Mouse (Mus musculus) neural tube, embryonic 11.5 days (tissue): ENCODE results near the gene Exosc10. TPM values are rescaled to one million over a fixed set of nuclear protein-coding genes. Genes with fewer than 3 reads are reported as not detected.

Experiments used
- ATAC-seq: fragments of 200-750 bp; cut with Nextera tagmentation; 2 replicates; pipeline ENCODE4 v1.8.0; 2017; ENCODE audit warnings: moderate number of reproducible peaks, mild to moderate bottlenecking, moderate TSS enrichment, moderate library complexity; ENCODE audit not compliant: insufficient read depth, low FRiP score, low TSS enrichment
- DNase-seq: peaks from one replicate; pipeline ENCODE4 v3.0.0-alpha.2; 2015; ENCODE audit warnings: low spot score
- H3K27ac ChIP-seq: fragments of 300-500 bp; sonication (generic); 2 replicates; pipeline ENCODE4 v1.5.1; 2014; ENCODE audit warnings: low read depth, mild to moderate bottlenecking, low read length
- H3K27me3 ChIP-seq: fragments of 300-500 bp; sonication (generic); 2 replicates; pipeline ENCODE4 v1.6.1; 2014; ENCODE audit warnings: mild to moderate bottlenecking, low read length, mixed read lengths; ENCODE audit not compliant: control insufficient read depth, insufficient read depth
- H3K36me3 ChIP-seq: fragments of 300-500 bp; sonication (generic); 2 replicates; pipeline ENCODE4 v1.6.1; 2014; ENCODE audit warnings: mild to moderate bottlenecking, low read length, moderate library complexity, mixed read lengths; ENCODE audit not compliant: control insufficient read depth, insufficient read depth
- H3K4me1 ChIP-seq: fragments of 300-500 bp; sonication (generic); 2 replicates; pipeline ENCODE4 v1.6.1; 2014; ENCODE audit warnings: low read length, mixed read lengths; ENCODE audit not compliant: control insufficient read depth, insufficient read depth
- H3K4me2 ChIP-seq: fragments of 300-500 bp; sonication (generic); 2 replicates; pipeline ENCODE4 v1.6.1; 2014; ENCODE audit warnings: low read depth, mild to moderate bottlenecking, moderate library complexity
- H3K4me3 ChIP-seq: fragments of 300-500 bp; sonication (generic); 2 replicates; pipeline ENCODE4 v1.5.1; 2014; ENCODE audit warnings: low read depth, low read length
- H3K9ac ChIP-seq: fragments of 300-500 bp; sonication (generic); 2 replicates; pipeline ENCODE4 v1.6.1; 2014; ENCODE audit warnings: mild to moderate bottlenecking, low read length
- H3K9me3 ChIP-seq: fragments of 300-500 bp; sonication (generic); 2 replicates; pipeline ENCODE4 v1.6.1; 2016; ENCODE audit warnings: low read length; ENCODE audit not compliant: control insufficient read depth
- WGBS: fragments of 180-500 bp; shearing (Covaris S2); extraction: QIAGEN DNeasy Blood & Tissue Kit; methylation state at CpG from one replicate; pipeline ENCODE4 v1.1.7; 2014; 5-methylcytosine and 5-hydroxymethylcytosine counted together
- polyA plus RNA-seq: library from polyadenylated mRNA; unstranded; fragments of >200 nt; fragmentation: Nextera tagmentation; extraction: Ambion mirVana; gene quantifications from 2 replicates; pipeline ENCODE4 v1.2.1, GENCODE M21; 2014

Exosc10 gene
- polyA plus RNA-seq, result 102 and 108 TPM in 2 replicates

GRCm38 (mm10) chr4:148558297-148559000 lies at the start of gene Exosc10:
Gene Exosc10, plus strand, starts transcription at chr4:148558429.
- under 1% methylated on average over 63 of the region's 63 CpGs for WGBS
- peak; percentile 93 for DNase-seq
- H3K27ac ChIP-seq, result peak within 1 kb of the TSS; percentile 88
- H3K4me2 ChIP-seq, result peak within 1 kb of the TSS; percentile 65
- H3K9me3 ChIP-seq, result no peaks in the 10 kb centered on the region
- no peaks in the 10 kb centered on the region for H3K4me1 ChIP-seq
- H3K9ac ChIP-seq, result peak within 1 kb of the TSS; percentile 89
- H3K27me3 ChIP-seq, result no peaks in the 10 kb centered on the region
- peak; percentile 92 for ATAC-seq
- H3K36me3 ChIP-seq, result peaks cover 30% of the 10 kb centered on the region
- peak within 1 kb of the TSS; percentile 67 for H3K4me3 ChIP-seq

GRCm38 (mm10) chr4:148509450-148510084 lies 48.7 kb upstream of the Exosc10 start:
- H3K4me3 ChIP-seq, result no peak overlapping the region
- no peaks in the 10 kb centered on the region for H3K27me3 ChIP-seq
- H3K9ac ChIP-seq, result no peak overlapping the region
- no peak for ATAC-seq
- peak; percentile 6 for DNase-seq
- H3K4me1 ChIP-seq, result peaks cover 3% of the 10 kb centered on the region; the same call in 1 of the 2 replicates
- H3K27ac ChIP-seq, result no peak overlapping the region
- H3K4me2 ChIP-seq, result no peak overlapping the region
- H3K36me3 ChIP-seq, result peaks cover 9% of the 10 kb centered on the region
- H3K9me3 ChIP-seq, result no peaks in the 10 kb centered on the region
- 86% methylated on average over 8 of the region's 8 CpGs for WGBS

GRCm38 (mm10) chr4:148510691-148511090 lies 47.5 kb upstream of the Exosc10 start:
- H3K9ac ChIP-seq, result no peak overlapping the region
- DNase-seq (peak; percentile 9), ATAC-seq (no peak)
- no peaks in the 10 kb centered on the region for H3K4me1 ChIP-seq
- WGBS, result 79% methylated on average over 4 of the region's 4 CpGs
- H3K9me3 ChIP-seq, result no peaks in the 10 kb centered on the region
- no peak overlapping the region for H3K4me3 ChIP-seq
- no peak overlapping the region for H3K4me2 ChIP-seq
- no peak overlapping the region for H3K27ac ChIP-seq
- H3K36me3 ChIP-seq, result peaks cover 16% of the 10 kb centered on the region
- no peaks in the 10 kb centered on the region for H3K27me3 ChIP-seq

GRCm38 (mm10) chr4:148511334-148511733 lies 46.9 kb upstream of the Exosc10 start:
- no peak overlapping the region for H3K4me2 ChIP-seq
- H3K27me3 ChIP-seq, result no peaks in the 10 kb centered on the region
- H3K27ac ChIP-seq, result no peak overlapping the region
- H3K4me1 ChIP-seq, result no peaks in the 10 kb centered on the region
- no peaks in the 10 kb centered on the region for H3K9me3 ChIP-seq
- peaks cover 18% of the 10 kb centered on the region for H3K36me3 ChIP-seq
- DNase-seq, result peak; percentile 8
- H3K4me3 ChIP-seq, result no peak overlapping the region
- no peak for ATAC-seq
- 89% methylated on average over 4 of the region's 4 CpGs for WGBS
- no peak overlapping the region for H3K9ac ChIP-seq

GRCm38 (mm10) chr4:148513021-148513559 lies 45.1 kb upstream of the Exosc10 start:
- Histone ChIP-seq H3K4me1 (peaks cover under 1% of the 10 kb centered on the region; the same call in 1 of the 2 replicates), H3K9ac (no peak overlapping the region), H3K36me3 (peaks cover 20% of the 10 kb centered on the region), H3K4me2 (no peak overlapping the region), H3K27ac (0 out of 2 replicates have a peak overlapping the region, but pooled peaks have one; percentile 27), H3K4me3 (no peak overlapping the region), H3K27me3 (no peaks in the 10 kb centered on the region), H3K9me3 (no peaks in the 10 kb centered on the region)
- 0 out of 2 replicates have a peak, but pooled peaks have one; percentile 41 for ATAC-seq
- 53% methylated on average over 6 of the region's 6 CpGs for WGBS
- peak; percentile 9 for DNase-seq

GRCm38 (mm10) chr4:148515313-148515712 lies 42.9 kb upstream of the Exosc10 start:
- Histone ChIP-seq H3K27me3 (no peaks in the 10 kb centered on the region), H3K4me3 (no peak overlapping the region), H3K36me3 (peaks cover 11% of the 10 kb centered on the region), H3K4me2 (no peak overlapping the region), H3K27ac (no peak overlapping the region), H3K4me1 (peaks cover 3% of the 10 kb centered on the region; the same call in 1 of the 2 replicates), H3K9ac (no peak overlapping the region), H3K9me3 (no peaks in the 10 kb centered on the region)
- no peak for DNase-seq
- 93% methylated on average over 2 of the region's 2 CpGs for WGBS
- no peak for ATAC-seq

- H3K4me2 ChIP-seq, result no peak overlapping the region
- no peak overlapping the region for H3K4me3 ChIP-seq
- ATAC-seq (no peak), DNase-seq (no peak)
- no peak overlapping the region for H3K9ac ChIP-seq
- no peak overlapping the region for H3K27ac ChIP-seq
- no peaks in the 10 kb centered on the region for H3K27me3 ChIP-seq
- H3K36me3 ChIP-seq, result peaks cover 11% of the 10 kb centered on the region
- no peaks in the 10 kb centered on the region for H3K9me3 ChIP-seq
- peaks cover 3% of the 10 kb centered on the region; the same call in 1 of the 2 replicates for H3K4me1 ChIP-seq
- WGBS, result 53% methylated on average over 4 of the region's 4 CpGs
These were observed 40.4 kb upstream of the Exosc10 start for GRCm38 (mm10) chr4:148517809-148518208.

- Histone ChIP-seq H3K4me2 (no peak overlapping the region), H3K4me1 (peaks cover 3% of the 10 kb centered on the region; the same call in 1 of the 2 replicates), H3K4me3 (no peak overlapping the region), H3K27me3 (no peaks in the 10 kb centered on the region), H3K9ac (no peak overlapping the region), H3K27ac (no peak overlapping the region), H3K9me3 (no peaks in the 10 kb centered on the region), H3K36me3 (peaks cover 11% of the 10 kb centered on the region)
- ATAC-seq (no peak), DNase-seq (no peak)
- WGBS, result 27% methylated on average over 5 of the region's 5 CpGs
These were observed 39.9 kb upstream of the Exosc10 start for GRCm38 (mm10) chr4:148518235-148518795.
